Mouse (Mus musculus): ENCODE data around the gene Med29. TPM values are rescaled to one million over a fixed set of nuclear protein-coding genes. Genes with fewer than 3 reads are reported as not detected.
"Not testable (repeated sequence)": the region's sequence is repeated elsewhere in the genome, so short reads cannot be mapped to it uniquely, and the experiment has no call there.

The Med29 gene
- polyA plus RNA-seq, 1 experiment = 135 TPM

DNA sequence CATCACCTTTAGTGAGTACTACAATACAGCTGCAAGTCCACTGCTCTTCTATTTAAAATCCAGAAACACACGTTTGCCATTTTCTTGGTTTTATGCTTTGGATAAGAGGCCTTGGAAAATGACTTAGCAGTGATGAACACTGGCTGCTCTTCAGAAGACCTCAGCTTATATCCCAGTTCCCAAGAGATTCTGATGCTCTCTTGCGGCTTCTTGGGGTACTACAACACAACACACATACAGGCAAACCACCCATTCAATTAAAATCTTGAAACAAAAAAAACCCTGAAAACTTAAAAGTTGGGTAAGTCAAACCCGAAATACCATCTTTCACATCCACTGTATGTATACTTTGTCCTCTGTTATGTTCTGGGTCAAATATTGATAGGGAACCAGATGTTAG is 5.5 kb upstream of the Med29 start:
- TF ChIP-seq CTCF (IDR thresholded peaks at IDR 0.05; ENCODE audit: control insufficient read depth, insufficient read depth, insufficient replicate concordance, low read depth, low read length) = no peak
- no peak for TF ChIP-seq POLR2A (IDR thresholded peaks at IDR 0.05; ENCODE audit: control insufficient read depth, low read depth, low read length)
- Histone ChIP-seq H3K36me3 (ENCODE audit: control insufficient read depth, insufficient read depth, low read length) (no peaks in the 10 kb centered on the region; the same call in 1 of the 2 replicates), H3K27me3 (ENCODE audit: control insufficient read depth, insufficient read depth, low read length) (no peaks in the 10 kb centered on the region), H3K4me1 (ENCODE audit: control insufficient read depth, insufficient read depth, low read length) (peaks cover 4% of the 10 kb centered on the region), H3K4me3 (ENCODE audit: control insufficient read depth, low read depth, low read length) (no peak overlapping the region), H3K27ac (ENCODE audit: control insufficient read depth, insufficient read depth, low read depth, low read length) (no peak overlapping the region)

DNA sequence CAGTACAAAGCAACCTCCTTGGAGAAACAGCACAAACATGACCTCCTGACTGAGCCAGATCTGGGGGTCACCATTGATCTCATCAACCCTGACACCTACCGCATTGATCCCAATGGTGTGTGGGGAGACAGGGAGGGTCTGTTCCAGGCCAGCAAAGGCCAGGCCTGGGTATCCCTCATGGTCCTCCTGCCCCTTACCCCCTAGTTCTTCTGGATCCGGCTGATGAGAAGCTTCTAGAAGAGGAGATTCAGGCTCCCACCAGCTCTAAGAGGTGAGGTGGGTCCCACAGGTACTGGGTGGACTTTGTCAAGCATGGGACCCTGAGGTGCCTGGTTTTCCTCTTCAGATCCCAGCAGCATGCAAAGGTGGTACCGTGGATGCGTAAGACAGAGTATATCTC is 2.9 kb upstream of the Med29 start:
- Histone ChIP-seq H3K4me3 (ENCODE audit: control insufficient read depth, low read depth, low read length) (no peak overlapping the region), H3K4me1 (ENCODE audit: control insufficient read depth, insufficient read depth, low read length) (peaks cover 6% of the 10 kb centered on the region), H3K27me3 (ENCODE audit: control insufficient read depth, insufficient read depth, low read length) (no peaks in the 10 kb centered on the region), H3K36me3 (ENCODE audit: control insufficient read depth, insufficient read depth, low read length) (no peaks in the 10 kb centered on the region; the same call in 1 of the 2 replicates), H3K27ac (ENCODE audit: control insufficient read depth, insufficient read depth, low read depth, low read length) (no peak overlapping the region)
- TF ChIP-seq CTCF (IDR thresholded peaks at IDR 0.05; ENCODE audit: control insufficient read depth, insufficient read depth, insufficient replicate concordance, low read depth, low read length) = no peak
- no peak for TF ChIP-seq POLR2A (IDR thresholded peaks at IDR 0.05; ENCODE audit: control insufficient read depth, low read depth, low read length)

DNA sequence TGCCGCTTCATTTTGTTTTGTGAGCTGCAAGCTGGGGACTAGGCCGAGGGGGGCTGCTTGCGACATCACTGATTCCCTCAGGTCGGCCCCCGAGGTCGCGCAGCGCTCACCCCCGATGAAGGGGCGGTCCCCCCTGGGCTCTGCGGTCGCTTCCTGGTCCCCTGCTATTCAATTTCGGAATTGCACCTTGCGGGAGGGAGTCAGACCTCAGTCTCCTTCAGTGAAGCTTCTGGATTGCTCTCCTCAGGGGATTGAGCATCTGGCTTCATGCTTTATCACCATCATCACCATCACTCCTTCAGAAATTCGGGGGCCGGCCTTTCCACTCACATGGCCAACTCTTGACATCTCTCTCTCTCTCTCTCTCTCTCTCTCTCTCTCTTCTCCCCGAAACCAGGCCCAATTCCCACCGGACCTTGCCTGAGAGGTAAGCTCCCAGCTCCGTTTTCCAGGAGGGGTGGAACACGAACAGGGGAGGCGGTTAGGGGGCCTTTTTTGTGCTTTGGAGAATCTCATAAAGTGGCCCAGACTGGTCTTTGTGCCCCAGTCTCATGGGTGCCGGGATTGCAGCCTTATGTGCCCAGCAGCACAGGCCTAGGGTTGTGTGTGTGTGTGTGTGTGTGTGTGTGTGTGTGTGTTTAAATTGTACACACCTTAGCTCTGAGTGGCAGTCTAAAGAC is 904 bp upstream of the Med29 start:
- no peak for TF ChIP-seq POLR2A (IDR thresholded peaks at IDR 0.05; ENCODE audit: control insufficient read depth, low read depth, low read length)
- TF ChIP-seq CTCF (IDR thresholded peaks at IDR 0.05; ENCODE audit: control insufficient read depth, insufficient read depth, insufficient replicate concordance, low read depth, low read length) = no peak
- peaks cover 6% of the 10 kb centered on the region for H3K4me1 ChIP-seq (ENCODE audit: control insufficient read depth, insufficient read depth, low read length)
- H3K4me3 ChIP-seq (ENCODE audit: control insufficient read depth, low read depth, low read length) = peak overlapping the region; percentile 95
- H3K27me3 ChIP-seq (ENCODE audit: control insufficient read depth, insufficient read depth, low read length) = no peaks in the 10 kb centered on the region
- H3K36me3 ChIP-seq (ENCODE audit: control insufficient read depth, insufficient read depth, low read length) = no peaks in the 10 kb centered on the region
- peak overlapping the region; percentile 69 for H3K27ac ChIP-seq (ENCODE audit: control insufficient read depth, insufficient read depth, low read depth, low read length)

DNA sequence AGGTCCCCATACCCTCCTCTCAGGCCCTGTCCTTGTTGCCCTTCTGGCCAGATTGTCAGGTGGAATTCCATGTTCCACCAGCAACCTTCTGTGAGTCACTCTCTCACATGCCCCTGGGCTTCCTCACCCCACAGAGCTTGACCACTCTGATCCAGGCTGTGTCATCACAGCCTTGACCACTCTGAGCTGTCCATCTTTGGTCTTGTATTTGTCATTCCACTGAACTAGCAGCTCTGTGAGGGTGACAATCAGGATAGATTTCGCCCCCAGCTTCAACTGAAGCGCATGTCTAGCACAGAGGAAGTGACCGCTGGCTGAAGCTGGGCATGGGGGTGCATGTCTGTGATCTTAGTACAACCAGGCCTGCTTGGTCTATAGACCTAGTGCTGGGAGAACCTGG is 2.2 kb downstream of the Med29 start:
- H3K4me1 ChIP-seq (ENCODE audit: control insufficient read depth, insufficient read depth, low read length) = peaks cover 6% of the 10 kb centered on the region
- no peak overlapping the region for H3K4me3 ChIP-seq (ENCODE audit: control insufficient read depth, low read depth, low read length)
- H3K27ac ChIP-seq (ENCODE audit: control insufficient read depth, insufficient read depth, low read depth, low read length) = no peak overlapping the region
- TF ChIP-seq CTCF (IDR thresholded peaks at IDR 0.05; ENCODE audit: control insufficient read depth, insufficient read depth, insufficient replicate concordance, low read depth, low read length) = no peak
- TF ChIP-seq POLR2A (IDR thresholded peaks at IDR 0.05; ENCODE audit: control insufficient read depth, low read depth, low read length) = no peak
- no peaks in the 10 kb centered on the region for H3K36me3 ChIP-seq (ENCODE audit: control insufficient read depth, insufficient read depth, low read length)
- no peaks in the 10 kb centered on the region for H3K27me3 ChIP-seq (ENCODE audit: control insufficient read depth, insufficient read depth, low read length)

DNA sequence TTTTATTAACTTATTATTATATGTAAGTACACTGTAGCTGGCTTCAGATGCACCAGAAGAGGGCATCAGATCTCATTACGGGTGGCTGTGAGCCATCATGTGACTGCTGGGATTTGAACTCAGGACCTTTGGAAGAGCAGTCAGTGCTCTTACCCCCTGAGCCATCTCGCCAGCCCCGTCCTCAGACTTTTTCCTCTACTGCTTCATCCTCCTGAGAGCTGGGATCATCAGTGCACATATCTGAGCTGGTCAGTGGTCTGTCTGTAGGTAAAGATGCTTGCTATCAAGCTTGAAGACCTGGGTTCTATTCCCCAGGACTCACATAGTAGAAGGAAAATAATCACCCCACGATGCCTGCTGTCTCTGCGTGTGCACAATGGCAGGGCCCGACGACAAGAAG is 5.1 kb downstream of the Med29 start:
- H3K4me3 ChIP-seq (ENCODE audit: control insufficient read depth, low read depth, low read length); H3K36me3 ChIP-seq (ENCODE audit: control insufficient read depth, insufficient read depth, low read length); H3K27ac ChIP-seq (ENCODE audit: control insufficient read depth, insufficient read depth, low read depth, low read length); H3K27me3 ChIP-seq (ENCODE audit: control insufficient read depth, insufficient read depth, low read length): not testable (repeated sequence)
- H3K4me1 ChIP-seq (ENCODE audit: control insufficient read depth, insufficient read depth, low read length) = peaks cover 12% of the 10 kb centered on the region

DNA sequence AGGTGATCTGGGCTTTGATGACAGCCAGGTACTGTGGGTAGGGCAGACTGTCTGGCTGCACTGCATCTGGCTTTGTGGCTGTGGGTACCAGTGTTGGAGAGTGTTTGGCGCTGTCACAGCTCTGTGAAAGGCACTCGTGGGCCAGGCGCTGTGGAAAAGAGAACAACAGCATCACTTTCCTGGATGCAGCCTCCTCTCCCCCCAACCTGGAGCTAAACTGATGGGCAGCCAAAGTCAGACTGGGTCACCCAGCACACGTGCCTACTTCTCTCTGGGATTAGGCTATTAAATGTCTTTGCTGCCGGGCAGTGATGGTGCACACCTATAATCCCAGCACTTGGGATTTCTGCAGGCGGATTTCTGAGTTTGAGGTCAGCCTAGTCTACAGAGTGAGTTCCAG is 5.6 kb downstream of the Med29 start:
- not testable (repeated sequence) for H3K4me3 ChIP-seq (ENCODE audit: control insufficient read depth, low read depth, low read length); H3K27me3 ChIP-seq (ENCODE audit: control insufficient read depth, insufficient read depth, low read length); H3K27ac ChIP-seq (ENCODE audit: control insufficient read depth, insufficient read depth, low read depth, low read length); H3K36me3 ChIP-seq (ENCODE audit: control insufficient read depth, insufficient read depth, low read length)
- peaks cover 16% of the 10 kb centered on the region for H3K4me1 ChIP-seq (ENCODE audit: control insufficient read depth, insufficient read depth, low read length)

DNA sequence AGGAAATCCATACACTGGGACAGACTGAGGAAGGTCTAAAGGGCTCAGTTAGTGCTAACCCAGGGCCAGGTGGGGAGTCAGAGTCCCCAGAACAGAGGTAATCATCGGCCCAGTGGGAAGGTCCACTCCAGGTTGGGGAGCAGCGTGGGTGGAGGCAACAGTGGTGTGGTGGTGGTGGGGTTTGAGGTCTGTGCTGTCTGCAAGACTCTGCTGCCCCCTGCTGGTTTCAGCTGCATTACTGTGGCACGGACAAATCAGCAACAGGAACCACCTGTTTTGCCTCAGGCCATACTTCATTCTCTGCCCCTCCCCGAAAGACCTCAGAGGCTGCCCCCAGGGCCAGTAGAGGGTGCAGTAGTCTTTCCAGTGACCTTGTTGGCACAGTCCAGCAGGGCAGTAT is 6.0 kb downstream of the Med29 start:
- H3K27ac ChIP-seq (ENCODE audit: control insufficient read depth, insufficient read depth, low read depth, low read length) = no peak overlapping the region
- no peaks in the 10 kb centered on the region for H3K27me3 ChIP-seq (ENCODE audit: control insufficient read depth, insufficient read depth, low read length)
- peaks cover 18% of the 10 kb centered on the region for H3K4me1 ChIP-seq (ENCODE audit: control insufficient read depth, insufficient read depth, low read length)
- no peaks in the 10 kb centered on the region for H3K36me3 ChIP-seq (ENCODE audit: control insufficient read depth, insufficient read depth, low read length)
- TF ChIP-seq CTCF (IDR thresholded peaks at IDR 0.05; ENCODE audit: control insufficient read depth, insufficient read depth, insufficient replicate concordance, low read depth, low read length) = peak; percentile 78; the same call in 1 of the 2 replicates
- no peak for TF ChIP-seq POLR2A (IDR thresholded peaks at IDR 0.05; ENCODE audit: control insufficient read depth, low read depth, low read length)
- no peak overlapping the region for H3K4me3 ChIP-seq (ENCODE audit: control insufficient read depth, low read depth, low read length)

DNA sequence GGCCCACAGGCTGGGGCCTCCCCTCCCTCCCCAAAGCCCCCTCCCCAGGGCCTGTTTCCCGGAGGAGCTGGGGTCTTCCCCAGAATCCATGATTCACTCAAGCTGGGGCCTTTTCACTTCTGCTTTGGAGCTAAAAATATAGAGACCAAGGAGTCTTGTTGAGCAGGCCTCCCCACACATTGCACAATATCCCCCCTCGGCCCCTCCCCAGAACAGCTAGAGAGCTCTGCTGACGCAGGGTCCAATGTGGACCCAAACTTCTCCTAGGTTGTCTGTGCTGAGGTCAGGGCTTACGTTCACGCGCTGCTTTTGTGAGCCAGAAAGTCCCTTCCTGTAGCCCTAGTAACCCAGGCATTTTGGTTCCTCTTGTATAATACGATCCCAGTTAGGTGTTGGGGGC is 6.5 kb downstream of the Med29 start:
- H3K36me3 ChIP-seq (ENCODE audit: control insufficient read depth, insufficient read depth, low read length) = no peaks in the 10 kb centered on the region
- no peaks in the 10 kb centered on the region for H3K27me3 ChIP-seq (ENCODE audit: control insufficient read depth, insufficient read depth, low read length)
- peaks cover 22% of the 10 kb centered on the region for H3K4me1 ChIP-seq (ENCODE audit: control insufficient read depth, insufficient read depth, low read length)
- no peak overlapping the region for H3K27ac ChIP-seq (ENCODE audit: control insufficient read depth, insufficient read depth, low read depth, low read length)
- H3K4me3 ChIP-seq (ENCODE audit: control insufficient read depth, low read depth, low read length) = no peak overlapping the region
- no peak for TF ChIP-seq CTCF (IDR thresholded peaks at IDR 0.05; ENCODE audit: control insufficient read depth, insufficient read depth, insufficient replicate concordance, low read depth, low read length)
- TF ChIP-seq POLR2A (IDR thresholded peaks at IDR 0.05; ENCODE audit: control insufficient read depth, low read depth, low read length) = no peak
